Mouse (Mus musculus) urinary bladder, adult 18-20 months (tissue): Measurements from ENCODE around the gene Tiprl.

ENCODE experiments used
- DNase-seq, 2 experiments: peaks; one replicate each; pipeline ENCODE4 v3.0.0; 2022; ENCODE audit warnings: low spot score in 2 of 2, mixed read lengths in 2 of 2

Gene Tiprl

DNA sequence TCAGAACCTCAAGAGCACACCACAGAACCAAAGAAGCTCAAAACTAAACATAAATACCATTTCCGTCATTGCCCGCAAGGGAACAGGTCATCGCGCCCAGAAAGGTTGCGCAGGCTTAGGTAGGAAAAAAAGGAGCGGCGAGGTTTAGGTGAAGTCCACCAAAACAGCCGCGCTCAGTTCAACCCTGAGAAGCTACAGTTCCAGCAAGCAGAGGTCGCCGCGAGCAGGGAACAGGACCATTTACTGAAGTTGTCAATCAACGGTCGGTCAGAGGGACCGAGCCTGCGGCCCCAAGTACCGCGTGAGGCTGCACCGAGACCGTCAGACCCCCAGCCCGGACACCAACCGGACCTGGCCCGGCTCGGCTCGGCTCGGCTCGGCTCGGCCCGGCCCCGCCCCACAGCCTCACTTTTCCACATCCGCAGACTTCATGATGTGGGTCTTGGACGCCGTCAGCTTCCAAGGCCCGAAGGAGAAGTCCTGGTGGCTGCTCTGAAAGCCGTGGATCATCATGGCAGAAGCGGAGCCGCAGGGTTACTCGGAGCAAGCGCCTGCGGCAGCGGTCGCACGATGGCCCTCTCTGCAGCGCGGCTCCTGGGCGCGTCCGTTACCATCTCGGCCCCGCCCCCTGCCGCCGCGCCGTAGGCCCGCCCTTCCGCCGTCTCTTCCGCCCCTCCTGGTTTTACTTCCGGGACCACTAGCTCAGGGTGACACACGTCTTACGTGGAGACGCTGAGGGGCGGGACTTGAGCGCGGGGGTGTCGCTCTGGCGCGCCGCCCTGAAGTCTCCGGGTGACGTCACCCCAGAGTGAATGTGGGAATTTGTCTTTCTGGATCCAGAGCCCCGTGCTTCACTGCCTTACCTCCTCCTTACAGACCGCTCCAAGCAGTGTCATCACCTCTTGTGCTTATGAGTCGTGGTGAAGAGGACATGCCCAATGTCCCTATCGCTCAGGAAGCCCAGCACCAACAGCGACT, at the start of gene Tiprl:
Gene Tiprl (minus strand): TSS at position 676 of the 978 bp plus-strand sequence.
- peak; percentile 93 to 96 for DNase-seq

DNA sequence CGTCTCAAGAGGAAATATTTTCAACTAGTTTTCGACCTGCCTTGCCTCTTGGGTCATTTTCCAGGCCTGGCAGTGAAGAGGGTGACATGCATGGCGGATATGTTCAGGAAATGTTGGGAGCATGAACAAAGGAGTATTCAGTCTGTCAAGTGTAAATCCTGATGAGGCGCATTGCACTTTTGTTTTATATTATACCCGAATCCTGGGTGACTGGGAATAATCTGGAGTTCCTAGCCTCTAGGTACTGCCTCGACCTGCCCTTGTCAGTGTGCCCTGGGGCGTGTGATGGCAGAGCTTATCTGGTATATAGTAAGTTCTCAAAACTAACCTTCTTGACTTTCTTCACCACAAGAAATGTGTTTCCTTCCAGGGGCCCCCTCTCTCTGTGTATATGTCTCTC, 47.3 kb upstream of the Tiprl start:
- no peak for DNase-seq

GRCm38 (mm10) chr1:165282967-165283345, 46.2 kb upstream of the Tiprl start:
- no peak for DNase-seq

DNA sequence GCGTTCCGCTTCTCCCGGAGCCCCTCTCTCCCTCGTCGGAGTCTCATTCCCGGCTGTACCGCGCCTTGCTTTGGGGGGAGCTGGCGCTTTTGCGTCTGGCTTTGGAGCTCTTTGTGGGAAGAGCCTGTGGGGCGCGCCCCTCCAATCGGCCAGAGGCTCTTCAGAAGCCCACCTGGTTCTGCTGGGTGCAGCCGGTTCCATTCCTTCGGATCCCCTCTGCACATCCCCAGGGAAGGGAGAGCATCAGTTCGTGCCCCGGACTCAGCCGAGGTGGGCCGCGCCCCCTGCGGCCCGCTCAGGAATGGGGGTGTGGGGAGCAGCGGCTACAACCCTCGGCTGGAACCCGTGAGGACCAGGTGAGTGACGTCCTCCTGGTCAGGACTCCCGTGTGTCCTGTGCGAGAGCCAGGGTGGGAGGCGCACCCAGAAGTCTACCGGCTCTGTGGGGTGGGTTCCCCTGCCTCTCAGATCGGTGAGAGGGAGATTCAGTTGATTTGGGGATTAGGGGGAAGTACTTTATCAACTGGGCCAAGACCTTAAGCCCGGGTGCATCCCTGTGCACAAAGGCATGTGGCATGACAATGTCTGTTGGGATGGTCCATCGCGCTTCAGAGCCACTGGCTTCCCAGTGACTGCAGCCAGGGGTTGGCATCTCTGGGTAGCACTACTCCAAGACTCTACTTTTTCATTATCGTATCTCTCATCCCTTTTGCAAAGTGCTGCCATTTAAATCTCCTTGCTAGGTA, 45.6 kb upstream of the Tiprl start:
- DNase-seq = no peak

- peak; percentile 55 to 76 for DNase-seq
Observed at GRCm38 (mm10) chr1:165281351-165282221, 44.8 kb upstream of the Tiprl start.

DNA sequence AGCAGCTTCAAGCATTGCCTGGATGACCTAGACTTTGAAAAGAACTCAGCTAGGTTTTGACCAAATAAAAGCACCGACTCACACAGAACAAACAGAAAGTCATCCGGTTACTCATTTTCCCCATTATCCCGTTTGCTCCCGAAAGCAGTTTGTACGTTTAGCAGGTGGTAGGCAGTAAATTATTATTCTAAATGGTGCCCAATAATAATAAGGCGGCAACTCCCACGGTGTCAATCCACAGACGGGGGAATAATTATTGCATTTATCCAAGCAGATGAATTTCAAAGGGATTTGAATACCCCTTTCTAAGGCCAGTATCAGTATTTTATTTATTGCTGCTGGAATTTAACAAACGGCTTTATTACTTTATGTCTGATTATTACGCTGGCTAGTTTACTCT, 43.9 kb upstream of the Tiprl start:
- DNase-seq = no peak

GRCm38 (mm10) chr1:165274946-165275345, 38.1 kb upstream of the Tiprl start:
- DNase-seq = no peak

DNA sequence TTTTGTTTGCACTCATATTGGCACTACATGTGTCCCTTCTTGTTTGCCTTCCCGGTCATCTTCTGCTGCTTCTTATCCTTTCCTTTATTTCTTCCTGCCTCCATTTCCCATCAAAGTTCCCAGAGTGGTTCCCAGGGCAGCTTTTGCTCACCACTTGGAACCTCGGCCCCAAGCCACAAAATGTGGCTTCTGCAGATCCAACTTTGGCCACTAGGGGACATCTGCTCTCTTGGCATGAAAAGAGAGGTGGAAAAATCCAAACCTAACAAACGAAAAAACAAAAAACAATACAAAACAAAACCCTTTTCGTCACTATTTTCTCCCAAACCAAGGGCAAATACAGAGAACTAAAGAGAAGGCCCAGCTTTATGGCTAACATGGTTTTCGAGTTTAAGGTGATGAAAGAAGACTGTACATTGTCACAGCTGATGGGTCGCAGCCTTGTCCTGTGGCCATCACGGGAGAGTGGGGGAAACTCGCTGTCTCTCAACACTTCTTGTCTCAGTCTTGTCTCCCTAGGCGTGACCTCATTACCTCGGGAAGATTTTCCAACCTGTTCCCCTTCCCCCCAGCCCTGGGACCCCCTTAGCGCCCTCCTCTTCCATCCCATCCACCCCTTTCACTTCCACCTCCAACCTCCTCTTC, 15.4 kb upstream of the Tiprl start:
- peak; percentile 8 to 49 for DNase-seq

DNA sequence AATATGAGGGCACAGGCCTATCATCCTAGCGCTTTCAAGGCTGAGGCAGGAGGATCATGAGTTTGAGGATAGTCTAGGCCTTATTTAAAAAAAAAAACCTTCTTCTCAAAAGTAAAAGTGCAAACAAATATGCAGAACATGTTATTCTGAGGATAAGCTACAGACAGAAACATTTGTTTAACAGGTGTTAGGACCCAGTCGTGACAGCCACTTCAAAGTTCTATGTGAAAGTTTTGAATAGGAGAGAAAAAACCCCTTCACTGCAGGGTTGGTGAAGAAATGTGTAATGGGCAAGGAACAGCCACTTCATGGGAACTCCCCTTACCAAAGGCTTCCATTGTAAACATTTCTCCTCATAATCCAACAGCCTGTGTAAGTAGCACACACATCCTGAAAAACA, 13.8 kb upstream of the Tiprl start:
- DNase-seq = no peak

DNA sequence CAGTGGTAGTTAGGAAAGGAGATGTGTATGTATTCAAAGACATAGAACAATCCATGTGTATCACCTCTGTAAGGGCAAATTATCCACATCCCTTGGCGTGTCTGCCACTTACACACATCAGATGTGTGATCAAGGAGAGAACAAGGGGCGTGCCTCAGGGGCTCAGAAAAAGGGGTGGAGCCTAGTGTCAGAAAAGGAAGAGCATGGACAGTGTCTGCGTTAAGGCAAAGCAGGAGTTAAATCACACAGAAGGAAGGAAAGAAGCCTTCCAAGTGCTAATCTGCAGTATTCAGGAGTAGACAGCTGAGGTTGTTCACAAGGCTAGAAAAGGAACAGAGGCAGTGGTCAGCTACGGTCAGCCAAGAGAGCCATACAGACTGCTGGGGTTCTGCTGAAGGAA, 12.0 kb upstream of the Tiprl start:
- no peak for DNase-seq

GRCm38 (mm10) chr1:165247788-165248187, 11.0 kb upstream of the Tiprl start:
- no peak for DNase-seq

GRCm38 (mm10) chr1:165247085-165247484, 10.3 kb upstream of the Tiprl start:
- DNase-seq = peak in 1 of 2 experiments; percentile 56

GRCm38 (mm10) chr1:165246587-165246986, 9.8 kb upstream of the Tiprl start:
- no peak for DNase-seq

DNA sequence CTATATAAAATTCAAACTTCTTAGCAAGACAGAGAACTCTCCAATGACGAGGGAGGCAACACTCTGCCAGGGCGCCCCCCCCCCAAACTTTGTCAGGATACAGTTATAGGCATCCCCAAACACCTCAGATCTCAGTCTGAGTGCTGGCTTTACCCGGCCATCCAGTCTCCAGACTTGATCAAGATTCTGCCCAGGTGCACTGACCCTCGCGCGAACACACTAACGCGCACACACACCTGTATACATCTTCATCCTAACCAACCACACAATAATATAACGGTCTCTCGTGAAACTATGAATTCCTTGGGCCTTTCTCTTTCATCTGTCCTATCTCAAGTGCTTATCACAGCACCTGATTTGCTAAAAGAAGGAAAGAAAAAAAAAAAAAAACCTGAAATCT, 950 bp downstream of the Tiprl start:
- DNase-seq = no peak

GRCm38 (mm10) chr1:165233806-165234205, 3.0 kb downstream of the Tiprl start:
- no peak for DNase-seq

DNA sequence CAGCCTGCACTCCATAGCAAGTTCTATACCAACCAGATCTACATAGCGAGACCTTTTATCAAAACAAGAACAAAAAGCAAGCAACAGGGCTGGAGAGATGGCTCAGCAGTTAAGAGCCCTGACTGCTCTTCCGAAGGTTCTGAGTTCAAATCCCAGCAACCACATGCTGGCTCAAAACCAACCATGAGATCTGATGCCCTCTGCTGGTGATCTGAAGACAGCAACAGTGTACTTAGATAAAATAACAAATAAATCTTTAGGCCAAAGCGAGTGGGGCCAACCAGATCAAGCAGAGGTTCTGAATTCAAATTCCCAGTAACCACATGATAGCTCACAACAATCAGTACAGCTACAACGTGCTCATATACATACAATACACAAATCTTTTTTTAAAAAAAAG, 6.1 kb downstream of the Tiprl start:
- DNase-seq = no peak

DNA sequence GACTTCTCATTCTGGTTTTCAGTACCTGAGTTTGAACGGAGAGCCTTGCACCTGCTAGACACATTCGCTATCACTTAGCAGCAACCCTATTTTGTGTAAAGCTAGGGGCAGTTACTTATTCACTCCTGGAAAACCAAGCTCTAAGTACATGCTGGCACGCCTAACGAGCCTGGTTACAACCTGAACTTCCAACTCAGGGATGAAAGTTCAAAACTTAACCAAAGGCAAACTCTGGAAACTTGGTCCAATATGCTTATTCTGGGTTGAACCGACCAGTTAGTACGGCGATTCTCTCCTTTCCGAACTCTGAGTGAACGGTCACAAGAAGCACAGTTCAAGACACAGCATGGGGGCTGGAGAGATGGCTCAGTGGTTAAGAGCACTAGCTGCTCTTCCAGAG, 7.2 kb downstream of the Tiprl start:
- DNase-seq = no peak

GRCm38 (mm10) chr1:165217023-165217589, 19.7 kb downstream of the Tiprl start:
- DNase-seq = no peak

GRCm38 (mm10) chr1:165215831-165216230, 21.0 kb downstream of the Tiprl start:
- no peak for DNase-seq

GRCm38 (mm10) chr1:165205591-165205990, 31.2 kb downstream of the Tiprl start:
- DNase-seq = no peak

GRCm38 (mm10) chr1:165203488-165204035, 33.2 kb downstream of the Tiprl start:
- no peak for DNase-seq
